Mouse (Mus musculus) olfactory bulb, adult 2 months (tissue): ENCODE data around the gene Defb23.

Experiments used
- CTCF ChIP-seq: fragments of 200-500 bp; IDR thresholded peaks from 2 replicates; pipeline ENCODE4 v1.5.1; 2012; ENCODE audit warnings: low read depth, mild to moderate bottlenecking, low read length, moderate library complexity; ENCODE audit not compliant: insufficient read depth
- POLR2A ChIP-seq: fragments of 200-500 bp; IDR thresholded peaks from 2 replicates; pipeline ENCODE4 v1.6.1; 2012; ENCODE audit warnings: mild to moderate bottlenecking, low read depth, low read length, moderate library complexity; ENCODE audit not compliant: insufficient read depth

- TF ChIP-seq CTCF (no peak), POLR2A (no peak)
Observed at GRCm38 (mm10) chr2:152493151-152493550, 28.7 kb upstream of the Defb23 start.
